Mouse (Mus musculus) T-cell, adult 66 days (primary cell): ENCODE data around the gene Dcun1d1. TPM values are rescaled to one million over a fixed set of nuclear protein-coding genes. Genes with fewer than 3 reads are reported as not detected.

Experiments
- total RNA-seq, 2 experiments: library from RNA; stranded (reverse); gene quantifications; 3 replicates in 1 of 2; 4 replicates in 1 of 2; pipeline ENCODE4 v1.2.4; 2023

Gene Dcun1d1
- total RNA-seq = 10 to 100 TPM; 79.6 to 79.8 TPM

DNA sequence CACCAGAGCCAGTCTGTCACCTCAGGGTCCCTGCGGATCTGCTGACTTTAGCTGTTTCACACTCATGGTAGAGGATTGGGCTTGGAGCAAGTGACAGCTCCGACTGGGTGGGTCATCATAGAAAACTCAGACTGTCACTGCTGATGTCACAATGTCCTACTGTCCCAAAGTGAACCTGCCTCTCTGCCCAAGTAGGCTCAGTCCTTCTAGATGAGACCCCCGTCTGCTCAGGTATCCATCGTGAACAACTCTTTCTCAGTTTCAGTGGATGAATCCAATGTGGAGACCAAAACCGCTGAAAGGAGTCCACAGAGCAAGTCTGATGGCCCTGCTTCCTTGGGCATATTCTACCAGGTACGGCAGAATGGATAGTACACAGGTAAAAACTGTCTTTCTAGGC, at the start of gene Dcun1d1:
Gene Dcun1d1 (minus strand): TSS at position 101 of the 400 bp plus-strand sequence.

Other genes starting within 250 kb of the Dcun1d1 start
- 100 to 1,000 TPM; 248 to 272 TPM for gene Atp11b, start 183.3 kb downstream of the Dcun1d1 start, total RNA-seq
- 10 to 100 TPM; 25.9 to 32.1 TPM for gene Mccc1, start 63.2 kb upstream of the Dcun1d1 start, total RNA-seq
- not detected for gene Ccdc144b, start 116.1 kb upstream of the Dcun1d1 start, total RNA-seq
- 10 to 100 TPM; 35.9 to 43.1 TPM for gene Acad9, start 128.5 kb upstream of the Dcun1d1 start, total RNA-seq
- gene D3Ertd254e, start 213.6 kb upstream of the Dcun1d1 start, total RNA-seq = 10 to 100 TPM in 1 of 2 experiments, 1 to 10 TPM in 1; 8.1 to 11.9 TPM